Mouse (Mus musculus) hindbrain, embryonic 12.5 days (tissue): ENCODE measurements around the gene Sdc1. TPM values are rescaled to one million over a fixed set of nuclear protein-coding genes. Genes with fewer than 3 reads are reported as not detected.

ENCODE experiments used
- ATAC-seq: fragments of 200-750 bp; cut with Nextera tagmentation; 2 replicates; pipeline ENCODE4 v1.8.0; 2017; ENCODE audit warnings: moderate TSS enrichment; ENCODE audit not compliant: low FRiP score
- H3K27ac ChIP-seq: fragments of 300-500 bp; sonication (generic); 2 replicates; pipeline ENCODE4 v1.5.1; 2016; ENCODE audit warnings: mild to moderate bottlenecking
- H3K27me3 ChIP-seq: fragments of 300-500 bp; sonication (generic); 2 replicates; pipeline ENCODE4 v1.6.1; 2016; ENCODE audit warnings: mild to moderate bottlenecking
- H3K36me3 ChIP-seq: fragments of 300-500 bp; sonication (generic); 2 replicates; pipeline ENCODE4 v1.6.1; 2016; ENCODE audit warnings: mild to moderate bottlenecking
- H3K4me1 ChIP-seq: fragments of 300-500 bp; sonication (generic); 2 replicates; pipeline ENCODE4 v1.6.1; 2016
- H3K4me2 ChIP-seq: fragments of 300-500 bp; sonication (generic); replicated peaks from 2 replicates; pipeline ENCODE4 v1.6.1; 2016; ENCODE audit warnings: mild to moderate bottlenecking
- H3K4me3 ChIP-seq: fragments of 300-500 bp; sonication (generic); 2 replicates; pipeline ENCODE4 v1.5.1; 2016; ENCODE audit warnings: mild to moderate bottlenecking
- H3K9ac ChIP-seq: fragments of 300-500 bp; sonication (generic); 2 replicates; pipeline ENCODE4 v1.6.1; 2016; ENCODE audit warnings: mild to moderate bottlenecking, moderate library complexity
- H3K9me3 ChIP-seq: fragments of 300-500 bp; sonication (generic); replicated peaks from 2 replicates; pipeline ENCODE4 v1.6.1; 2016; ENCODE audit warnings: mild to moderate bottlenecking
- WGBS: fragments of 180-500 bp; shearing (Covaris S2); methylation state at CpG from one replicate; pipeline ENCODE4 v1.1.7; 2016; 5-methylcytosine and 5-hydroxymethylcytosine counted together
- polyA plus RNA-seq: library from polyadenylated mRNA; unstranded; fragments of >200 nt; fragmentation: Nextera tagmentation; extraction: Ambion mirVana; gene quantifications from 2 replicates; pipeline ENCODE4 v1.2.1, GENCODE M21; 2016

Gene Sdc1
- polyA plus RNA-seq, 1 experiment from 2014 or later, result 70.1 TPM

DNA sequence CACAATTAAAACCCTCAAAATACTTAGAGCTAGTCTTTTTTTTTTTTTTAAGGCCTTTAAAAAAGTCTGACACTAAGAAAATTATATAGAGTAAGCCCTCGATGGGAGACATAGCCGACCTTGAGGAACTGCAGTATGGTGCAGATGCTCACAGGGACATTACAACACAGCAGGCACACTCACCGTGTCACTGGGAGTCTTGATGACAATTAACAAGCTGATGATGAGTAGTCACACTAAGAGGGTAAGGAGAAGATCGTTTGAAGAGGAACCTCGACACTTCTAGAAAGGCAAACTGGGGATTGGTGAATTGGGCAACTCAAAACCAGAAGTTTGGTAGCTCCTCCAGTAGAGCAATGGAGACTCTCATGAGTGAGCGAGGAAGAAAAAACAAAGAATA lies 60.6 kb downstream of the Sdc1 start:
- no peak for ATAC-seq

DNA sequence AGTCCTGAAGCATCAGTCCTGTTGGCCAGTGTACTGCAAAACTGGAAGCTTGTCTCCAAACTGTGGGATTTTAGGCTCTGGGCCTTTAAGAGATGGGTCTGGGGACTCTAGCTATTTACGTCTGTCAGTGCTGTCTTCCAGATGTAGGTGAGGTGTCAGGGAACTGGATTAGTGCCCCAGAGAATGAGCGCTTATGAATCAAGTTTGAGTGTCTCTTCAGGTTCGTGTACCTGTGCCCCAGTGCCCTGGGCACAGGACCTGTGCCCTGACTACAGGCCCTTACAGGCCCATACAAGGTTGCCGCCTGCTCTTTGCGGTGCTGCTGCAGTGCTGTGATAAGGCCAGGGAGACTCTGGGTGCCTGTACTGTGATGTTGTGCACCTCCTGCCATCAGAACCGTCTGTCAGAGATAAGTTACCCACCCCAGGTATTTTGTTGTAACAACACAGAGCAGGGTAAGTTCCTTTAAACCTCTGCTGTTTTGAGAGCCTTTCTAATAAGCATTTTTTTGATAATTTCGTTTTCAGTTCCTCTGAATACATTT lies 69.7 kb downstream of the Sdc1 start:
- no peak overlapping the region for H3K27ac ChIP-seq
- H3K4me2 ChIP-seq, result no peak overlapping the region
- no peaks in the 10 kb centered on the region for H3K9me3 ChIP-seq
- H3K4me3 ChIP-seq, result no peak overlapping the region
- peaks cover 3% of the 10 kb centered on the region; the same call in 1 of the 2 replicates for H3K4me1 ChIP-seq
- no peaks in the 10 kb centered on the region for H3K27me3 ChIP-seq
- WGBS, result 66% methylated on average over 7 of the region's 7 CpGs
- H3K36me3 ChIP-seq, result no peaks in the 10 kb centered on the region
- no peak for ATAC-seq
- no peak overlapping the region for H3K9ac ChIP-seq

More for the DNA sequence above, 60.6 kb downstream of the Sdc1 start:
- H3K36me3 ChIP-seq, result no peaks in the 10 kb centered on the region
- H3K4me1 ChIP-seq, result no peaks in the 10 kb centered on the region
- WGBS, result 87% methylated on average over 6 of the region's 6 CpGs
- H3K9ac ChIP-seq, result no peak overlapping the region
- H3K9me3 ChIP-seq, result no peaks in the 10 kb centered on the region
- H3K4me3 ChIP-seq, result no peak overlapping the region
- no peaks in the 10 kb centered on the region for H3K27me3 ChIP-seq
- H3K27ac ChIP-seq, result no peak overlapping the region
- no peak overlapping the region for H3K4me2 ChIP-seq

DNA sequence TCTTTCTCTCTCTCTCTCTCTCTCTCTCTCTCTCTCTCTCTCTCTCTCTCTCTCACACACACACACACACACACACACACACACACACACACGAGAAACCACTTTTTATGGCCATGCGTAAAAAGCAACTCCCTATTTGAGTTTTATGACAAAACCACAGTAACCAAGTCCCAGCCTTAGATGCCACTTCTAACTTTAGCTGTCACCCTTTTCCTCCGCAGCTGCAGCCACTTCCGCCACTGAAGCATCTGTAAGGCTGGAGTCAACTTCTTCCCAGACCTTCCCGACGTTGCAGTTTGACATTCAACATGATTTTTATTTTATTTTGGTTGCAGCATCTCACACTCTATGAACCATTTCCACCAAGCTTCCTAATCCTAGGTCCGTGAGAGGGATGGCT lies 71.6 kb downstream of the Sdc1 start:
- no peak overlapping the region for H3K4me2 ChIP-seq
- ATAC-seq, result no peak
- WGBS, result 86% methylated on average over 7 of the region's 7 CpGs
- no peaks in the 10 kb centered on the region for H3K9me3 ChIP-seq
- no peak overlapping the region for H3K9ac ChIP-seq
- no peak overlapping the region for H3K4me3 ChIP-seq
- no peaks in the 10 kb centered on the region for H3K27me3 ChIP-seq
- no peaks in the 10 kb centered on the region for H3K36me3 ChIP-seq
- H3K27ac ChIP-seq, result no peak overlapping the region
- peaks cover 6% of the 10 kb centered on the region; the same call in 1 of the 2 replicates for H3K4me1 ChIP-seq

Other genes with a start within 250 kb of the Sdc1 start
- not detected in 2 replicates for gene Slc7a15, start 172.3 kb upstream of the Sdc1 start, polyA plus RNA-seq
- gene Pum2, start 97.2 kb upstream of the Sdc1 start, polyA plus RNA-seq, result 64.0 and 65.4 TPM in 2 replicates
- 222 and 249 TPM in 2 replicates for gene Laptm4a, start 150.3 kb downstream of the Sdc1 start, polyA plus RNA-seq
- gene Matn3, start 176.6 kb downstream of the Sdc1 start, polyA plus RNA-seq, result 1.6 and 5.9 TPM in 2 replicates
- 26.1 and 26.4 TPM in 2 replicates for gene Wdr35, start 202.6 kb downstream of the Sdc1 start, polyA plus RNA-seq